Mouse (Mus musculus) heart, adult 2 months (tissue): Measurements from ENCODE around the gene Mrtfa.

Source experiments
- CTCF ChIP-seq: fragments of 200-600 bp; IDR thresholded peaks from 2 replicates; pipeline ENCODE4 v1.8.1; 2022; ENCODE audit warnings: antibody characterized with exemption, mild to moderate bottlenecking, moderate library complexity
- EP300 ChIP-seq: fragments of 200-500 bp; IDR thresholded peaks from 2 replicates; pipeline ENCODE4 v1.6.1; 2011; ENCODE audit warnings: low read depth, low read length, control low read depth; ENCODE audit not compliant: insufficient read depth

GRCm38 (mm10) chr15:81128155-81128838 is 62.3 kb downstream of the Mrtfa start:
- TF ChIP-seq CTCF (no peak), EP300 (no peak)
